Mouse (Mus musculus) forebrain, postnatal 0 days (tissue): Measurements from ENCODE around the gene Bcl9l. TPM values are rescaled to one million over a fixed set of nuclear protein-coding genes. Genes with fewer than 3 reads are reported as not detected.

ENCODE experiments used
- ATAC-seq: fragments of 200-750 bp; cut with Nextera tagmentation; 2 replicates; pipeline ENCODE4 v1.8.0; 2017; ENCODE audit warnings: mild to moderate bottlenecking, moderate library complexity
- DNase-seq: peaks from one replicate; pipeline ENCODE4 v3.0.0-alpha.2; 2015
- H3K27ac ChIP-seq: fragments of 300-500 bp; sonication (generic); 2 replicates; pipeline ENCODE4 v1.5.1; 2014; ENCODE audit warnings: low read depth, mild to moderate bottlenecking, antibody characterized with exemption, low read length, moderate library complexity, mixed read lengths
- H3K27me3 ChIP-seq: fragments of 300-500 bp; sonication (generic); 2 replicates; pipeline ENCODE4 v1.6.1; 2014; ENCODE audit warnings: mild to moderate bottlenecking, low read length, mixed read lengths; ENCODE audit not compliant: insufficient read depth
- H3K36me3 ChIP-seq: fragments of 300-500 bp; sonication (generic); 2 replicates; pipeline ENCODE4 v1.6.1; 2014; ENCODE audit warnings: mild to moderate bottlenecking, moderate library complexity; ENCODE audit not compliant: insufficient read depth
- H3K4me1 ChIP-seq: fragments of 300-500 bp; sonication (generic); 2 replicates; pipeline ENCODE4 v1.6.1; 2014; ENCODE audit warnings: antibody characterized with exemption; ENCODE audit not compliant: insufficient read depth
- H3K4me2 ChIP-seq: fragments of 300-500 bp; sonication (generic); 2 replicates; pipeline ENCODE4 v1.6.1; 2014; ENCODE audit warnings: low read depth, mild to moderate bottlenecking, moderate library complexity
- H3K4me3 ChIP-seq: fragments of 300-500 bp; sonication (generic); 2 replicates; pipeline ENCODE4 v1.5.1; 2014; ENCODE audit warnings: low read depth, low read length, mixed read lengths
- H3K9ac ChIP-seq: fragments of 300-500 bp; sonication (generic); 2 replicates; pipeline ENCODE4 v1.6.1; 2014; ENCODE audit warnings: mild to moderate bottlenecking
- H3K9me3 ChIP-seq: fragments of 300-500 bp; sonication (generic); 2 replicates; pipeline ENCODE4 v1.6.1; 2016; ENCODE audit warnings: low read length
- CTCF ChIP-seq: sonication (generic); IDR thresholded peaks from 2 replicates; pipeline ENCODE4 v1.5.1; 2016; ENCODE audit warnings: antibody characterized with exemption, control low read depth, low read depth
- WGBS: fragments of 180-500 bp; shearing (Covaris S2); extraction: QIAGEN DNeasy Blood & Tissue Kit; methylation state at CpG from one replicate; pipeline ENCODE4 v1.1.7; 2014; 5-methylcytosine and 5-hydroxymethylcytosine counted together
- polyA plus RNA-seq: library from polyadenylated mRNA; unstranded; fragments of >200 nt; fragmentation: Nextera tagmentation; extraction: Ambion mirVana; gene quantifications from 2 replicates; pipeline ENCODE4 v1.2.1, GENCODE M21; 2015
- total RNA-seq: library from RNA; depleted of rRNA; stranded (reverse); fragments of >200 nt; gene quantifications from 2 replicates; pipeline ENCODE4 v1.2.3, GENCODE M21; 2014

Bcl9l gene
- total and polyA plus RNA-seq, 2 experiments from 2014 or later, result 13.0 to 38.7 TPM

DNA sequence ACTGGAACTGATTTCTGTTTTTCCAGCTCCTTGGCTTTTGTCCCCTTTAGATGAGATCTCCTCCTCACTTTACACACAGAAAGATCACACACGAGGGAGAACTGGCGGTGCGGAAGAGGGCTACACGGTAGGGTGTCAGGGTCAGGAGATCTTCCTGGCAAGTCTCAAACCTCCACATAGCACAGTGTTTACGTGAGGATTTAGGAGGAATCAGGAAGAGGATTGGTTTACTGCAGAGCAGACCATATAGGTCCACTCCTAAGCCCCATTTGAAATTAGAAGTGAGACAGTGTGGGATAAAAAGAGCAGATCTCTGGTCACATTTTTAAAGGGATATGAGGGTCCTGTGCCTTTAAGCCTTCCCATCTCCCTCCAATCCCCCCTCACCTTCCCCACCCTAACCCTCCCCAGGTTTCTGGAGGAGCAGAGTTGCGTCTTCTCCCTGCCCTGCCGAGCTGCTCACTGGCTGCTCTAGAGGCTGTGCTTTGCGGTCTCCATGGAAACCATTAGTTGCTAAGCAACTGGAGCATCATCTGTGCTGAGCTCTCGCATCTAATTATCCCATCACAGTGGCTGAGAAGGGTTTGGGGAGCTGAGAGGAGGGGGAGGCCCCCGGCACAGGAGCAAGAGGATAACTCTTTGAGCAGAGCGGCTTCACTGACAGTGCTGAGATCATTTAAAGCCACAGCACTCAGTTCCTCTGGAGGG lies 25.4 kb upstream of the Bcl9l start:
- peak overlapping the region; percentile 55 for H3K4me2 ChIP-seq
- 4% methylated on average over 11 of the region's 11 CpGs for WGBS
- no peaks in the 10 kb centered on the region for H3K9me3 ChIP-seq
- no peaks in the 10 kb centered on the region for H3K27me3 ChIP-seq
- peak overlapping the region; percentile 9 for H3K4me3 ChIP-seq
- ATAC-seq (peak; percentile 98), DNase-seq (peak; percentile 98)
- H3K27ac ChIP-seq, result peak overlapping the region; percentile 92
- H3K9ac ChIP-seq, result peak overlapping the region; percentile 36; the same call in 1 of the 2 replicates
- no peak for TF ChIP-seq CTCF
- peaks cover 17% of the 10 kb centered on the region for H3K4me1 ChIP-seq
- H3K36me3 ChIP-seq, result no peaks in the 10 kb centered on the region

DNA sequence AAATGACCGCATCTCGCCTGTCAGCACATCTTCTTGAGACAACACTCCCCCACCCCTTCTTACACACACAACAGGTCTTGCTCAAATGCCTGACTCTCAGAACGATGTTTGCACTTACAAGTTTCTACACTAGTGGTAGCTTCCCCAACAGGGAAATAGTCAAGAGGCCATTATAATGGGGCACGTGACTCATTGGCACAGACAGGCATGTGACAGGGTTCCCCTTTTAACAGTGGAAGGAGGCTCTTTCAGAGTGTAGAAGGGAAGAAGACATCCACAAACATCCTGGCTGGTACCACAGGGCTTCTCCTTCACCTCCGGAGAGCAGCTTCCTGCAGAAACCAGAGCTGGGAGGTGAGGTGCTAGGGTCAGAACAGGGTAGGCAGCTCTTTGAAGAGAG lies 20.7 kb upstream of the Bcl9l start:
- Histone ChIP-seq H3K4me3 (no peak overlapping the region), H3K4me1 (peaks cover 9% of the 10 kb centered on the region), H3K4me2 (no peak overlapping the region), H3K27me3 (no peaks in the 10 kb centered on the region), H3K9ac (no peak overlapping the region), H3K36me3 (no peaks in the 10 kb centered on the region), H3K27ac (no peak overlapping the region), H3K9me3 (no peaks in the 10 kb centered on the region)
- ATAC-seq (no peak), DNase-seq (no peak)
- WGBS, result 86% methylated on average over 5 of the region's 5 CpGs
- no peak for TF ChIP-seq CTCF

DNA sequence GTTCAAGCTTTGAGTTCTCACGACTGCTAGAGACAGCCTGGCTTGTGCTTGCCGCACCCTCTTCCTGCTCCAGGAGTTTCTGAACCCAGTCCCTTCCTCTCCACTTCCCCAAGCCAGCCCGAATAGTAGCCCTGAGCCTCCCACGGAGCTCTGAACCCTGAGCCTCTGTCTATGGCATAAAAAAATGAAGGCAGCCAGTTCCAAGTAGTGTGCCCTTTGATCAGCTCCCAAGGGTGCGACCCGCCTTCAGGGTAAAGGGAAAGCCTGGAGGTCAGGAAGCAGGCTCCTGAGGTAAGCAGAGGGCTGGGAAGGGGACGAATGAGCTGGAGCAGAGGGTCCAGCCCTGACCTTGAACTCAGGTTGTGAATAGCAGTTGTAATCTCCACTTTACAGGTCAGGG lies 14.4 kb upstream of the Bcl9l start:
- no peaks in the 10 kb centered on the region for H3K27me3 ChIP-seq
- DNase-seq (no peak), ATAC-seq (no peak)
- no peak overlapping the region for H3K4me2 ChIP-seq
- WGBS, result 62% methylated on average over 7 of the region's 7 CpGs
- H3K9ac ChIP-seq, result no peak overlapping the region
- peaks cover 14% of the 10 kb centered on the region; the same call in 1 of the 2 replicates for H3K4me1 ChIP-seq
- no peak overlapping the region for H3K4me3 ChIP-seq
- peak overlapping the region; percentile 64 for H3K27ac ChIP-seq
- no peaks in the 10 kb centered on the region for H3K36me3 ChIP-seq
- no peak for TF ChIP-seq CTCF
- H3K9me3 ChIP-seq, result no peaks in the 10 kb centered on the region

DNA sequence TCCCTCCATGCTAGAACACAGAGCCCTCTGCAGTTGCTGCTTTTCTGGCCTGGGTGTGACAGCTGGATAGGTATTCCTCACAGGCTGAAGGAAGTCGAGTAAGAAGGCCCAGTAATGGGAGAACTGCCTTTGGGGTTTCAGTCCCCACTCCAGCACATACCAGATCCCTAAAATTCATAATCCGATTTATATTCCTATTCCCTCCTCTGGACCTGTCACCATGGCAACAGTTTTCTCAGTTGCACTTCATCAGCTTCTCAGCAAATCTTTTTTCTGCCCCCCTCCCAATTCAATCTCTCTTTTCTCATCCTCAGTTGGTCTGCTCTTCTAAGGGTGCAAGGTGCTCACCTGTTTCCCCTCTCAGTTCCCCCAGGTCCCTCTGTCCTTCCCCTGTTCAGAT lies 13.8 kb upstream of the Bcl9l start:
- peak overlapping the region; percentile 64 for H3K27ac ChIP-seq
- no peaks in the 10 kb centered on the region for H3K27me3 ChIP-seq
- H3K9me3 ChIP-seq, result no peaks in the 10 kb centered on the region
- TF ChIP-seq CTCF, result no peak
- H3K4me2 ChIP-seq, result no peak overlapping the region
- DNase-seq, result peak; percentile 72
- no peaks in the 10 kb centered on the region for H3K36me3 ChIP-seq
- peaks cover 14% of the 10 kb centered on the region; the same call in 1 of the 2 replicates for H3K4me1 ChIP-seq
- peak; percentile 82 for ATAC-seq
- H3K9ac ChIP-seq, result no peak overlapping the region
- 29% methylated on average over 2 of the region's 2 CpGs for WGBS
- no peak overlapping the region for H3K4me3 ChIP-seq

DNA sequence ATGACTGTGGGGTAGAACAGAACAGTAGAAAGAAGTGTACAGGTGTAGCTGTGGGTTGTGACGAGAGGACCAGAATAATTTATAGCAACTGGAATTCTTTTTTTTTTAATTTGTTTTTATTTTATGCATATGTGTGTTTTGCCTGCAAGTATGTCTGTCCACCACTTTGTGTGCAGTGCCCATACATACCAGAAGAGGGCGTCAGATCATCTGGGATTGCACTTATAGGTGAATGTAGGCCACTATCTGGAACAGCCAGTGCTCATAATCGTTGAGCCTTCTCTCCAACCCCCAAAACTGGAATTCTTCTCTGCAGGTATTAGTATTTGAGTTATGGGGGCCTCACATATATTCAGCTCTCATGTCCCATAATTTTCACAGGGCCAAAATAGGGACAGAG lies 9.4 kb upstream of the Bcl9l start:
- 65% methylated on average over 3 of the region's 3 CpGs for WGBS

DNA sequence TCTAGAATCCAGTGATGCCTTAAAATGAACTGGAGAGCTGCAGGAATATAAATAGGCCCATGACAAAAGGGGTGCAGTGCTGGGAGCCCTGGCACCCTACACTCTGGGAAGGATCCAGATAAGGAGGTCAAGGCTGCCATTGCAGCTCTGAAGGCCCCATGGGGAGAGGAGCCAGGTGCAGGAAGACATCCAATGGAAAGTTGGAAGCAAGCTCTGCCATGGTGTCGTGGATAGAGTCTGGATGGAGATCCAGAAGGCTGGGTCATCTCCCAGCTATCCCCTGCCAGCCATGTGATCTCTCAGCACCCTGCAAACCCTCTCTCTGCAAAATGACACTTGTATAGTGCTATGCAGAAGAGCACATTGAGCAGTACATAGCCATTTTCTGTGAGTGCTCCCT lies 8.3 kb upstream of the Bcl9l start:
- 38% methylated on average over 1 of the region's 1 CpGs for WGBS
- TF ChIP-seq CTCF, result no peak
- ATAC-seq (no peak), DNase-seq (no peak)
- 0 out of 2 replicates have a peak, but pooled peaks cover 11% of the 10 kb centered on the region for H3K4me1 ChIP-seq
- H3K4me3 ChIP-seq, result no peak overlapping the region
- H3K36me3 ChIP-seq, result no peaks in the 10 kb centered on the region
- no peak overlapping the region for H3K9ac ChIP-seq
- no peaks in the 10 kb centered on the region for H3K27me3 ChIP-seq
- H3K27ac ChIP-seq, result no peak overlapping the region
- no peak overlapping the region for H3K4me2 ChIP-seq
- H3K9me3 ChIP-seq, result no peaks in the 10 kb centered on the region

More for the DNA sequence above, 9.4 kb upstream of the Bcl9l start:
- Histone ChIP-seq H3K36me3 (no peaks in the 10 kb centered on the region), H3K27me3 (no peaks in the 10 kb centered on the region), H3K4me3 (no peak overlapping the region), H3K27ac (no peak overlapping the region), H3K9me3 (no peaks in the 10 kb centered on the region), H3K9ac (no peak overlapping the region), H3K4me2 (no peak overlapping the region), H3K4me1 (peaks cover 21% of the 10 kb centered on the region; the same call in 1 of the 2 replicates)
- peak; percentile 36 for TF ChIP-seq CTCF
- DNase-seq (no peak), ATAC-seq (no peak)

DNA sequence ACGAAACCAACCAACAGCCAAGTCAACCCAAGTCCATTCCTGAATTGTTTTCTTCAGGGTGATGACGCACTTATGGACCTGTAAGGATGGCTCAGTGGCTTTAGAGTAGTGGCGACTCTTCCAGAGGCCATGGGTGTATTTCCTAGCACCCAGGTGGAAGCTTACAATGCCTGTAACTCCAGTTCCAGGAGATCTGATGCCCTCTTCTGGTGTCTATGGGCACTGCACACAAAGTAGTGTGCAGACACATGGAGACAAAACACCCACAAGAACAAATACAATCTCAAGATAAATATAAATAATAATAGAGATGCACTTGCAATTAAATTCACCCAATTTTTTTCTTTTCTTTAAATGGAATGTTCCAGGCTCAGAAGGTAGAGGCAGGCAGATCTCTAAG lies 6.7 kb upstream of the Bcl9l start:
- H3K27ac ChIP-seq, result no peak overlapping the region
- H3K4me3 ChIP-seq, result no peak overlapping the region
- ATAC-seq (no peak), DNase-seq (no peak)
- H3K36me3 ChIP-seq, result no peaks in the 10 kb centered on the region
- H3K4me1 ChIP-seq, result peaks cover 14% of the 10 kb centered on the region; the same call in 1 of the 2 replicates
- H3K9me3 ChIP-seq, result no peaks in the 10 kb centered on the region
- H3K4me2 ChIP-seq, result no peak overlapping the region
- peak; percentile 53 for TF ChIP-seq CTCF
- H3K27me3 ChIP-seq, result no peaks in the 10 kb centered on the region
- 97% methylated on average over 3 of the region's 3 CpGs for WGBS
- no peak overlapping the region for H3K9ac ChIP-seq
